Mouse (Mus musculus): ENCODE data around the gene D430042O09Rik.
"Not testable (repeated sequence)": the region's sequence is repeated elsewhere in the genome, so short reads cannot be mapped to it uniquely, and the experiment has no call there.

Gene D430042O09Rik

GRCm38 (mm10) chr7:125707593-125708022 is at the start of gene D430042O09Rik, which contains the start of gene Gtf3c1:
D430042O09Rik (plus strand) TSS chr7:125707888.
Gtf3c1 (minus strand) TSS chr7:125707780.
- peak; percentile 100 for DNase-seq

- DNase-seq, result no peak
Observed at GRCm38 (mm10) chr7:125663654-125664053, 44.0 kb upstream of the D430042O09Rik start.

DNA sequence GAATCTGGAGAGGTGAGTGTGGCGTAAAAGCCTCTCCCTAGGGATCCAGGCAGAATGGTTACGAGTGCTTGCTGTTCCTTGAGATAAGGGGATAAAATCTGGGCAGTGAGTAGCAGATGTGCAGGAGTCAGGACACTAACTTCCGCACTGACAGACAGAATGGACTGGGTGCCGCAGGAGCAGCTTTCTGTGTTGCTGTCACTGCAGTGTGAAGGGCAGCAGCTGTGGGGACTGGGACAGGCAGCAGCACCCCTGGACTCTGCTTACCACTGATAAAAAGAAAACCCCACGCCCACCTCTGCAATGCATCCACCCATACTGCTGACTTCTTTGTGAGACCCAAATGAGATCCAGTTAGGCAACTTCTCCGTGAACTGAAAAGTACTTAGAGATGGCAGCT is 36.8 kb upstream of the D430042O09Rik start:
- DNase-seq, result no peak

DNA sequence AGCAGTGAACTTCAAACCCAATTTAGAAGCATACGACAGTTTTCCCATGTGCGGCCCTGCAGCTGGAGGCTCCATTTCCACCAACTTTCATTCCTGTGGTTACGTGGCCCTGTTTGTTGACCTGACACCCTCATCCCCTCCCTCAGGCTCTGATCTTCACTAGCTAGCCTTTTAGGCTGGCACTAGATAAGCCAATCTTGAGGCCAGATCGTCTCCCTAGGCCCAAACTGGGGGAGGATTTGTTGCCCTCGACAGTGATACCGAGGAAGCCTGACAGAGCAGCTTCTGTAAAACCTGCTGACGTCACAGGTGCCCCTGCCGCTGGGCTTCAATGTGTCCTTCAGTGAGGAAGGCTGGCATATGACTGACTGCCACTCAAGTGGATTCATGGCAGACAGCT is 36.3 kb upstream of the D430042O09Rik start:
- no peak for DNase-seq

- peak; percentile 76 to 78 for DNase-seq
Observed at GRCm38 (mm10) chr7:125674916-125675315, 32.8 kb upstream of the D430042O09Rik start.

GRCm38 (mm10) chr7:125678756-125679155 is 28.9 kb upstream of the D430042O09Rik start:
- no peak for DNase-seq

GRCm38 (mm10) chr7:125679936-125680335 is 27.8 kb upstream of the D430042O09Rik start:
- no peak for DNase-seq

DNA sequence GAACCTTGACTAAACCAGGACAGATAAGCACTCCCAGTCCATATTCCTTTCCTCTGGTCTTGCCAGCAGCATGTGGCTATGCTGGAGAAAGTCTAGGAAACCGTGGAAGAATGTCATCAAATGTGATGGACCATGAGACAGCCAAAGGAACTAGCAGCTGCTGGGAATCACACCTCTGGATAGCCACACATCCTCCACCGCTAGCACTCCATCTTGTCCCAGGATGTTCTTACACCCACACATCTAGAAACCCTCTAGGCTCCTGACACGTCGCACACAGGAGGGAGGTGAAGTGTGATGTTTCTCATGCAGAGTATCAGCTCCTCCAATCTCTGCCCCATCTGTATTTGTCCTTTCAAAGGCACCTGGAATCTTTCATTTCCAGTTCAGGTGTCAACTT is 17.2 kb upstream of the D430042O09Rik start:
- no peak for DNase-seq

DNA sequence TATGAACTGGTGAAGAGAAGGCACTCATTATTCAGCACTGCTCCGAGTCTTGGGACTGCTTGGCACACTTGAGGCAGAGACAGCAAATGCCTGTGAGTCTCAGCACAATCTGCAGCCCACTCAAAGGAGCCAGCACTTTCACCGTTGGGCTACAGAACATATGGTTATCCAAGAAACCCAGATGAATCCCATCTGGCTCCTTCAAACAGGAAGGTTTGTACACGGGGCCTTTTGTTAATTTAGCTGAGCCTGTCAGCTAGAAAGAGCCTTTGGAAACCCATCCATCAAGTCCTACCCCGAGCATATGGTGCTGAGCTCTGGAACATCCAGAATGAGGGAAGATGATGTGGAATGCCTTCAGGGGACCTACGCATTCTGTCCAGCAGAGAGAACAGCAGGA is 13.6 kb upstream of the D430042O09Rik start:
- DNase-seq, result no peak

DNA sequence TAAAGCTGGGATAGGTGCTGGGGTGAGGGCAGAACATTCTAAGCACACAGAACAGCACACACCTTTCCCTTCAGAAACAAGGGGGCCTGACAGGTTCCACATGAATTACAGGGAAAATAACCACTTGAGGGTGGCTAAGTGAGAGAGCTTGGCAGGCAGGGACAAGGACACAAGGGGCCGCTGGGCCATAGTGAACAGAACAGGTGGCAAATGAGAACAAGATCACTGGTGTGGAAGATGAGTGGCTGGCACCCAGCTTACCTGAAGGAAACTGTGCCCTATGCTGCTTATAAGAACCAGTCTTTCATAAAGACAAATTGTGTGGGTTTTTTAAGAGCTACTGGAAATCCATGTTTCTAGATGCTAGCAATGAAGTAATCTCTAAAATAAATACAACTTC is 4.9 kb upstream of the D430042O09Rik start:
- peak; percentile 54 to 73 for DNase-seq

DNA sequence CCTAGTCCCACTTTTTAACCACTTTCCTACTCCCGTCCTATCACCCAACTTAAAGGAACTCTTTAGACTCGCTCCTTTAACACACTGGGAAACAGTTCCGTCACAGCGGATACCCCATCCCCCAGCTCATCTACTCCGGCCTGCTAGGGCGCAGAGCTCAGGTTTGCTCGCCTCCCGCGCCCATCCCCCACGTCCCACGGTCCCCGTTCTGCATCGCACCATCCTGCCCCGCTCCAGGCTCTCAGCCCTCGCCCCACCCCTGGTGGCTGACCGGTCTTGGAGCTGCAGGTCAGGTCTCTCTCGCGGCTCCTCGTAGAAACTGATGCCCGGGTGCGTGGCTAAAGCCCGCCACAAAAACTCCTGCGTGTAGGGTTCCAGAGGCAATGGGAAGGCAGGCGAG is 502 bp upstream of the D430042O09Rik start:
- peak; percentile 79 to 80 for DNase-seq

DNA sequence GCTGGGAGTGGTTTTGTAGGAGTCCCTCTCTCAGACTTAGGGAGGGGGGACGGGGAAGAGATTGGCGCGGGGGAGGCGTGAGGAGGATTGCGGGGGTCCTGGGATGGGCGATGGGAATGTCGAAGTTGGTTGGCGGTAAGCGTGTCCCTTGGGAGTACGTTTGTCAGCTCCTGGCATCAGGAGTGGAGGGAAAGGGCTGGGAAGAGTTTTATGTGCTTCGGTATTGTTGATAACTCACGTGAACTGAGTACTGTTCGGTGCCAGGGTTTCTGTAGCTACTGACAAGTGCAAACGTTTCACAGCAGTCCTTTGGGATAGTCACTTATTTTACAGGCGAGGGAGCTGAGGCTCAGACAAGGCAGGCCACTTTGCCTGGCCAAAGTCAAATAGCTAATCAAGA is 412 bp downstream of the D430042O09Rik start:
- no peak for DNase-seq

GRCm38 (mm10) chr7:125713542-125714055 is 5.9 kb downstream of the D430042O09Rik start:
- not testable (repeated sequence) for DNase-seq

DNA sequence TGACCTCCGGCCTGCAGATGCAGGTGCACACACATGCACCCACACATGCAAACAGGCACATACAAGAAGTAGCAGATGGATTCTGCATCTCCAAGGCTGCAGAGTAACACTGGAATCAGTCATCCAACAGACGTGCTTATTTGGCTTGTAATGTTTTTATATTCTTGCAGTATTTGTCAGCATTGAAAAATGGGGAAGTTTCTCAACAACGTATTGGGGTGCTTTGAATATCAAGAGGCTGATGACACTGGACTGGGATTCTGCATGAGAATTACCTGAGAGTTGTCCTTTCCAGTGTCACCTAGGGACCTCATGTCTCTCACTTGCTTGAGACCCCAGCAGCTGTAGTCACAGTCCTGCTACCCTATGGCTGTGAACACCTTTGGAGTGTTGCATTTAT is 7.1 kb downstream of the D430042O09Rik start:
- no peak for DNase-seq

- DNase-seq, result no peak
Observed at GRCm38 (mm10) chr7:125716724-125717123, 9.0 kb downstream of the D430042O09Rik start.

DNA sequence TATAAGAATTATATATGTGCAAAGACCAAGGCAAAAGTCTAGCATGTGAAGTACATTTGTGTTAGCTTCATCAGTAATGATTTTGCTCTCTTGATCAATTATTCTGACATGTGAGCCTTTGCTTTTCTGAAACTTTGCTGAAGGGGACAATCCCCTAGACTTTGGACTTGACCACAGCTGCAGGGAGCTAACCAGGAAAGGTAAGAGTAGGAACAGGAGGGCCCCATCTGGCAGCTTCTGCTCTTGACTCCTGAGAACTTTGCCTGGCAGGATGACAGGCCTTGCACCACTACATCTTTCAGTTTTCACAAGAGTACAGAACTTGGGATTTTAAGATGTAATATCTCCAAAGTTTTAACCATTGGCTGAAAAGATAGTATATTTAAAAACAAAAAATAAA is 9.9 kb downstream of the D430042O09Rik start:
- no peak for DNase-seq

GRCm38 (mm10) chr7:125720370-125720769 is 12.7 kb downstream of the D430042O09Rik start:
- peak; percentile 33 to 39 for DNase-seq

DNA sequence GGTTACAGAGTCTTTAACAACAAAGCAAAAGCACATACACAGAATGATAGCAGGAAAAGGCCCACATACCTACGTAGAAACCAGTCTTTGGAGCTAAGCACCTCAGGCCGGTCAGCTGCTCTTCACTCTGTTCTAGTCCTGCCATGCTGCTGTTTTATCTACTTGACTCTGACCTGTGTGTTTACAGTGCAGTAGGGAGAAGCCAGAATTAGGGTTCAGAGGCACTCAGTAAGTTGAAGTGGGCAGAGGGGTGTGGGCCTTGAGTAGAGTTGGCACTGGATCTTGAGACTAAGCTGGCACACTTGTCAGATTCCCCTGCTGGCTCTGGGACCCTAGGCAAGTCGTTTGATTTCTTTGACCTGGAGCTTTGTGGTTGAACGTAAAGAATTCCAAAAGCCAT is 13.3 kb downstream of the D430042O09Rik start:
- DNase-seq, result no peak

- DNase-seq, result peak; percentile 42 to 61
Observed at GRCm38 (mm10) chr7:125722127-125722526, 14.4 kb downstream of the D430042O09Rik start.

GRCm38 (mm10) chr7:125723189-125723972 is 15.7 kb downstream of the D430042O09Rik start:
- DNase-seq, result peak; percentile 92 to 95

GRCm38 (mm10) chr7:125731679-125732078 is 24.0 kb downstream of the D430042O09Rik start:
- no peak for DNase-seq

DNA sequence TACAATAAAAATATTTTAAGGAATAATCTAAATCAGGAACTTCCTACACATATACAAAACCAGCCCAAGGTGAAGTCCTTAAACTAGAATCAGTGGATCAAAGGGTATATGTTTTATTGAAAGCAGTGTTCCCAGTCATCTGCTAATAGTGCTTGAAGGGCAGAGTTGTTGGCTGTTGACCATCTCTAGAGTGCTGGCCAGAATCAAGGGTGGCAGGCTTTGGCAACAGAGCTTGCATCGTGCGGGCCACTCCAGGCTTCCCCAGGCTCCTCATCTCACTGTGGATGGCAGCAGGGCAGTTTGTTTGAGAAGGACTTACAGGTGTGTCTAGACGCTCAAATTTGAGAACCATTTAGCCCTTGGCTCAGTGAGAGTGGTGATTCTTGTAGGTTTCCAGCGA is 26.1 kb downstream of the D430042O09Rik start:
- peak; percentile 26 to 43 for DNase-seq

DNA sequence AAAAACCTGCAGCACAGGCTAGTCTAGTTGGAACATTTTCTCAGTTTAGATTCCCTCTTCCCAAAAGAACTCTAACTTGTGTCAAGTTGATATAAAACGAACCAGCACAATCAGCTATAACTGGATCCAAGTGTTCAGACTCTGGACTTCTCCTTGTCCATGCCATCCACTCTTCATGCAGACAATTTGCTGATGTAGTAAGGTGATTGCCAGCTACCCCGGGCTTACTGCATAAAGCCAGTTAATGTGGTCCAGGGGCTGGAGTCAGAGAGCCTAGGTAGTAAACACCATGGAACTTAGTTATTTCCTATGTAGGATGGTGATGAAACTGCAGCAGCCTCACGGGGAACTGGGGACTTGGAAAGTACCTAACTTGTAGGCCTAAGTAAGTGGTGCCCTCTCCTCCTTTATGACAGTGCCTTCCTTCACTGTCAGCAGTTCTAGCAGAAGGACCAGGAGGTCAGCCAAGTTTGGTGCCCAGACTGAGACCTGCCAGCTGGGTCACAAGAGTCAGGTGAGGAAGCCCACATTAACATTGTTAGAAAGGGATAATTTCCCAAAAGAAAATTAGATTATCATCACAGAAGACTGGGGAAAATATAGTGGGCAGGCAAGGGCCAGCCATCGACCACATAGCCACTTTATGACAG is 28.8 kb downstream of the D430042O09Rik start:
- DNase-seq, result no peak

GRCm38 (mm10) chr7:125740521-125740920 is 32.8 kb downstream of the D430042O09Rik start:
- DNase-seq, result no peak
